Mouse (Mus musculus): ENCODE measurements at regions not wholly inside any gene's neighbourhood (a gene's known extent, or its start where the extent isn't known, plus 50 kb on each side); places are given as distances from the start of the nearest gene placed in this dataset.
A peak's percentile ranks its signal among the peaks of the same experiment; 100 is the strongest.

DNA sequence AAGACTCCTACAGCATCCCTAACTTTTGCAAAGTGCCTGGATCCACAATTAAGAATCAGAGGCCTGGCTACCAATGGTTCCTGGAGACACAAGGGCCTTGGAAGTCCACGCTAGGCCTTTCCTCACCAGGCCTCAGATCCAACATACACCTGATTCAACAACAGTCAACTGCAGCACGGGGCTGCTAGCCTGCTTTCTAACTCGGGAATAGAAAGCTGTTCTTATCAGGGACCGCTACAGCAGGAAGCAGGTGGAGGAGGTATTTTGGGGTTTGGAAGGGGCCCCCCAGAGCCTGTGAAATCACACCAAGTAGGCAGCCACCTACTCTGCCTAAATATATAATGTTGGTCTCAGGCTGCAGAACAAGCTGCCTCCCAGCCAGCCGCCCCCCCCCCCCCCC, 111.1 kb downstream of the Olfm1 start:
- Histone ChIP-seq H3K27me3 (ENCODE audit: control insufficient read depth, insufficient read depth, low read length) (no peaks in the 10 kb centered on the region), H3K4me1 (ENCODE audit: control insufficient read depth, insufficient read depth, low read length) (peaks cover 8% of the 10 kb centered on the region), H3K4me3 (replicated peaks; ENCODE audit: insufficient read depth, low read depth, low read length) (no peak overlapping the region), H3K27ac (ENCODE audit: insufficient read depth, low read length) (no peak overlapping the region)
- WGBS = 94% methylated on average over 5 of the region's 5 CpGs
- DNase-seq = no peak
- TF ChIP-seq POLR2A (IDR thresholded peaks at IDR 0.05; ENCODE audit: borderline replicate concordance, insufficient read depth, low read length) = no peak
- TF ChIP-seq CTCF (IDR thresholded peaks at IDR 0.05; ENCODE audit: borderline replicate concordance, insufficient read depth, low read depth, low read length) = no peak

- peak; percentile 51 to 56 for DNase-seq
- no peak overlapping the region for H3K4me3 ChIP-seq (replicated peaks; ENCODE audit: insufficient read depth, low read depth, low read length)
- H3K4me1 ChIP-seq (ENCODE audit: control insufficient read depth, insufficient read depth, low read length) = peaks cover 12% of the 10 kb centered on the region
- no peaks in the 10 kb centered on the region for H3K27me3 ChIP-seq (ENCODE audit: control insufficient read depth, insufficient read depth, low read length)
- 19% methylated on average over 3 of the region's 3 CpGs for WGBS
- no peak overlapping the region for H3K27ac ChIP-seq (ENCODE audit: insufficient read depth, low read length)
- TF ChIP-seq POLR2A (IDR thresholded peaks at IDR 0.05; ENCODE audit: borderline replicate concordance, insufficient read depth, low read length) = no peak
- TF ChIP-seq CTCF (IDR thresholded peaks at IDR 0.05; ENCODE audit: borderline replicate concordance, insufficient read depth, low read depth, low read length) = peak; percentile 64
Observed at GRCm38 (mm10) chr2:28304712-28305111, 111.9 kb downstream of the Olfm1 start.

- TF ChIP-seq CTCF (IDR thresholded peaks at IDR 0.05; ENCODE audit: borderline replicate concordance, insufficient read depth, low read depth, low read length) (no peak), POLR2A (IDR thresholded peaks at IDR 0.05; ENCODE audit: borderline replicate concordance, insufficient read depth, low read length) (no peak)
- peaks cover 12% of the 10 kb centered on the region for H3K4me1 ChIP-seq (ENCODE audit: control insufficient read depth, insufficient read depth, low read length)
- no peak overlapping the region for H3K27ac ChIP-seq (ENCODE audit: insufficient read depth, low read length)
- 50% methylated on average over 5 of the region's 5 CpGs for WGBS
- DNase-seq = peak in 1 of 2 experiments; percentile 40
- no peaks in the 10 kb centered on the region for H3K27me3 ChIP-seq (ENCODE audit: control insufficient read depth, insufficient read depth, low read length)
- no peak overlapping the region for H3K4me3 ChIP-seq (replicated peaks; ENCODE audit: insufficient read depth, low read depth, low read length)
Observed at GRCm38 (mm10) chr2:28309122-28309521, 116.3 kb downstream of the Olfm1 start.

GRCm38 (mm10) chr2:28312212-28312611, 119.4 kb downstream of the Olfm1 start:
- 88% methylated on average over 6 of the region's 6 CpGs for WGBS
- no peak for DNase-seq

DNA sequence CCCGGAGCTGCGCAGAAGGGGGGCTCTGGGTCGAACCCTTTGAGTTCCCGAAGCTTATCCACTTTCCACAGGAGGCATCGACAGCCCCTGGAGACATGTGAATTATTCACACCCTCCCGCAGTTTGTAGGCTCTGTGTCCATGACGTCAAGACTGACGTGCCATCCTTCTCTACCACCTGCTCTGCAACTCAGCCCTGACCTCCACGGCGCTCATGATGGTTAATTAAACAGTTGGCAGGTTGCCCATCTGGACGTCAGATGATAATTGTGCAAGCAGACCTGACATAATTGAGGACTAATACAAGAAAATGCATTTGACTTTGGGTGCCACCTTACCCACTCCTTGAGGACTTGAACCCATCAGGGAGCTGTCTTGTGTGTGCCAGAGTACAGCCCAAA, 121.1 kb upstream of the Ppp1r26 start:
- H3K27ac ChIP-seq (ENCODE audit: insufficient read depth, low read length) = no peak overlapping the region
- DNase-seq = peak; percentile 60 to 76
- TF ChIP-seq POLR2A (IDR thresholded peaks at IDR 0.05; ENCODE audit: borderline replicate concordance, insufficient read depth, low read length) = no peak
- no peak for TF ChIP-seq CTCF (IDR thresholded peaks at IDR 0.05; ENCODE audit: borderline replicate concordance, insufficient read depth, low read depth, low read length)
- no peaks in the 10 kb centered on the region for H3K27me3 ChIP-seq (ENCODE audit: control insufficient read depth, insufficient read depth, low read length)
- peaks cover 28% of the 10 kb centered on the region for H3K4me1 ChIP-seq (ENCODE audit: control insufficient read depth, insufficient read depth, low read length)
- no peak overlapping the region for H3K4me3 ChIP-seq (replicated peaks; ENCODE audit: insufficient read depth, low read depth, low read length)
- 20% methylated on average over 11 of the region's 11 CpGs for WGBS

More at GRCm38 (mm10) chr2:28312212-28312611, 119.4 kb downstream of the Olfm1 start:
- Histone ChIP-seq H3K27me3 (ENCODE audit: control insufficient read depth, insufficient read depth, low read length) (no peaks in the 10 kb centered on the region), H3K4me3 (replicated peaks; ENCODE audit: insufficient read depth, low read depth, low read length) (no peak overlapping the region), H3K27ac (ENCODE audit: insufficient read depth, low read length) (no peak overlapping the region), H3K4me1 (ENCODE audit: control insufficient read depth, insufficient read depth, low read length) (peaks cover 12% of the 10 kb centered on the region)
- no peak for TF ChIP-seq POLR2A (IDR thresholded peaks at IDR 0.05; ENCODE audit: borderline replicate concordance, insufficient read depth, low read length)
- no peak for TF ChIP-seq CTCF (IDR thresholded peaks at IDR 0.05; ENCODE audit: borderline replicate concordance, insufficient read depth, low read depth, low read length)

GRCm38 (mm10) chr2:28326056-28326455, 120.5 kb upstream of the Ppp1r26 start:
- no peak for TF ChIP-seq POLR2A (IDR thresholded peaks at IDR 0.05; ENCODE audit: borderline replicate concordance, insufficient read depth, low read length)
- no peak for DNase-seq
- Histone ChIP-seq H3K27ac (ENCODE audit: insufficient read depth, low read length) (no peak overlapping the region), H3K4me1 (ENCODE audit: control insufficient read depth, insufficient read depth, low read length) (peaks cover 28% of the 10 kb centered on the region), H3K27me3 (ENCODE audit: control insufficient read depth, insufficient read depth, low read length) (no peaks in the 10 kb centered on the region), H3K4me3 (replicated peaks; ENCODE audit: insufficient read depth, low read depth, low read length) (no peak overlapping the region)
- WGBS = 27% methylated on average over 6 of the region's 6 CpGs

DNA sequence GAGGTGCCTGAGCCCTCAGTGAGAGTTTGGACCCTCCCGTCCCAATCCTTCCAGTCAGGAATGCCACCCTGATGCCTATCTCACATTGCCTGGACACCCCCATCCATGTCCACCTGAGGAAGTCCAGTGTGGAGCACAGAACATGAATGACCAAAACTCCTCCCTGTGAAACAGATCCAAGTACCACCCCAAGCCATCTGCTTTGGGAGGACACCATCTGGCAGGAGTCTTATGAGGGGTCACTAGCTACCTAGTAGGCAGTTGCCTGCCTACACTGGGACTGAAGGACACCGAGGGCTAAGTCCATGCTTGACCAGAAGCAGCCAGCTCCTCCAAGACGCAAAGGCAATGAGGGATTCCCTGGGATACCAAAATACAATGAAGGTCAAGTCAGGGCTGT, 119.9 kb upstream of the Ppp1r26 start:
- WGBS = 30% methylated on average over 3 of the region's 3 CpGs
- H3K4me1 ChIP-seq (ENCODE audit: control insufficient read depth, insufficient read depth, low read length) = peaks cover 28% of the 10 kb centered on the region
- no peaks in the 10 kb centered on the region for H3K27me3 ChIP-seq (ENCODE audit: control insufficient read depth, insufficient read depth, low read length)
- TF ChIP-seq POLR2A (IDR thresholded peaks at IDR 0.05; ENCODE audit: borderline replicate concordance, insufficient read depth, low read length) = no peak
- TF ChIP-seq CTCF (IDR thresholded peaks at IDR 0.05; ENCODE audit: borderline replicate concordance, insufficient read depth, low read depth, low read length) = no peak
- peak; percentile 73 to 81 for DNase-seq
- H3K27ac ChIP-seq (ENCODE audit: insufficient read depth, low read length) = no peak overlapping the region
- no peak overlapping the region for H3K4me3 ChIP-seq (replicated peaks; ENCODE audit: insufficient read depth, low read depth, low read length)

DNA sequence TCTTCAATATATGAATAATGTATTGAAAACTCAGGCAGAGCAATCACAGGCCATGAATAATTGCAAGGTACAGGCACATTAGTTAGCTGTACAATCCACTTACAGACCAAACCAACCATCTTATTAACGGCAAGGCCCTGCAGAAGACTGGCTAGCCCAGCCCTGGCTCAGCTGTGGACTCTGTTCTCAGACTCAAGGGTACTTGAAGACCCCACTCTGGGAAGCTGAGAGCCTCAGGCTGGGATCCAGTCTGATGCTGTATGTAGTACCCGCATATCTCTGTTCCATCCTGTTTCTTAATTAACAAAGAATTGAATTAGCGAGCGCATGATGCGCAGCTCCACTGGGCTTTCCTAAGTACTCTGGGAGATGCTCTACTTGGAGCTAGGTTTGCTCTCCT, 117.5 kb upstream of the Ppp1r26 start:
- H3K4me3 ChIP-seq (replicated peaks; ENCODE audit: insufficient read depth, low read depth, low read length) = no peak overlapping the region
- H3K27ac ChIP-seq (ENCODE audit: insufficient read depth, low read length) = no peak overlapping the region
- 94% methylated on average over 5 of the region's 5 CpGs for WGBS
- DNase-seq = no peak
- TF ChIP-seq POLR2A (IDR thresholded peaks at IDR 0.05; ENCODE audit: borderline replicate concordance, insufficient read depth, low read length) = no peak
- TF ChIP-seq CTCF (IDR thresholded peaks at IDR 0.05; ENCODE audit: borderline replicate concordance, insufficient read depth, low read depth, low read length) = no peak
- no peaks in the 10 kb centered on the region for H3K27me3 ChIP-seq (ENCODE audit: control insufficient read depth, insufficient read depth, low read length)
- peaks cover 28% of the 10 kb centered on the region for H3K4me1 ChIP-seq (ENCODE audit: control insufficient read depth, insufficient read depth, low read length)

All from cerebellum, adult 2 months (tissue).